Mouse (Mus musculus) liver, adult (tissue): ENCODE results near the gene Ncaph.
A peak's percentile ranks its signal among the peaks of the same experiment; 100 is the strongest.

Experiments
- GATA4 ChIP-seq: IDR thresholded peaks from 2 replicates; pipeline ENCODE4 v1.6.1; 2014; ENCODE audit warnings: mild to moderate bottlenecking, low read length; ENCODE audit not compliant: insufficient replicate concordance

The Ncaph gene

DNA sequence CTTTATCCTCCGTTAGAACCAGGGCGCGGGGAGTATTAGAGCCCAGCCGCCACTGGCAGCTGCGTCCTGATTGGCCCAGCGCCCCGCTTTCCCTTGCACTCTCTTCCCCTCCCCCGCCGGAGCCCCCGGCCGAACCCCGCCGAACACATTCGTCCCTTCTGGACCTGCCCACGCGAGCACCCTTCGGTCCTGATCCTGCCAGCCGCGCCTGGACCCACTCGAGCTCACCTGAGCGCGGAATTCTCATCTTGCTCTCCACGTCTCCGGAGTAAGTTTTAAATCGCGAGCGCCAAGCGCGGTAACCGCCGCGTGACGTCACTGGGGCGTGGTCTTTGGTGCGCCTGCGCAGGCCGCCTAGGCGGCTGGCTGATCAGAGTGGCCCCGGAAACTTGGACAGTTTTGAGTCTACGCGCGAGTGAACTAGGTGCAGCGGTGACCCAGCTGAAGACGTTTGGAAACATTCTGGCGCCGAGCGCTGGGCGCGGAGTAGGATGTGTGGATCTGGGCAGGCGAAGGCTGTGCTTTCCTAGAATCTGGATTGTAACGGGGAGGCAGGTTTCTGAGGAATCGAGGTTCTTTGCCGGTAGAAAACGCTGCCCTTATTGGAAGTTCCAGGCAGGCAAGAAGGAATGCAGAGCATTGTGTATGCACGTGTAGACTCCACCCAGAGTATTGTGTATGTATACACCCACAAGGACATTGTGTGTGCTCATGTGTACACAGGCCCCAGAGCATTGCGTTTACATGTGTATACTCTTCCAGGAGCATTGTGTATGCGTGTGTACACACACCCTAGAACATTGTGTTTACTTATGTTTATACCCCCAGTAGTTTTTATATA is at the start of gene Ncaph:
Ncaph (minus strand) TSS at position 334 of the 841 bp plus-strand sequence.
- TF ChIP-seq GATA4 = peak; percentile 39; the same call in 1 of the 2 replicates

GRCm38 (mm10) chr2:127182598-127183381 is 49.0 kb upstream of the Ncaph start:
- TF ChIP-seq GATA4 = no peak

DNA sequence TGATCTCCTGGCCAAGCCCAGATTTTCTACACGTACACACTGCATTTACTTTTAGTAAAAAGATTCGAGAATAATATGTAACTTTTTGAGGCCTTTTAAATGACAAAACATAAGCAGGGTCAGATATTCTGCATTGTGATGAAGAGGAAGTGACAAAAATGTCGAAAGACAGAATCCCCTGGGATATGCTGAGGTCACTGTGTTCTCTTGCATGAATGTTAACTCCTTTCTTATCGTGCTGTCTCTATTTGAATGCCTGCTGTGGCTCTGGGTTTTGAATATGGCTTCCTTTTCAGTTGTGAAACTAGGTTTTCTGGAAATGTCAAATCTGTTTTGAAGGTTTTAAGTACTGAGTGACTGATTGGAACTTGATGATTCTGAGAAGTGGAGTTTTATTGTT is 31.9 kb upstream of the Ncaph start:
- TF ChIP-seq GATA4 = no peak

- TF ChIP-seq GATA4 = no peak
Measured at GRCm38 (mm10) chr2:127145699-127146098, 11.9 kb upstream of the Ncaph start.

- no peak for TF ChIP-seq GATA4
Measured at GRCm38 (mm10) chr2:127143158-127144063, 9.7 kb upstream of the Ncaph start, which contains the start of gene Itpripl1. TSS of gene Itpripl1 (minus strand) at chr2:127143442.

- no peak for TF ChIP-seq GATA4
Measured at GRCm38 (mm10) chr2:127142577-127143157, 8.9 kb upstream of the Ncaph start.

DNA sequence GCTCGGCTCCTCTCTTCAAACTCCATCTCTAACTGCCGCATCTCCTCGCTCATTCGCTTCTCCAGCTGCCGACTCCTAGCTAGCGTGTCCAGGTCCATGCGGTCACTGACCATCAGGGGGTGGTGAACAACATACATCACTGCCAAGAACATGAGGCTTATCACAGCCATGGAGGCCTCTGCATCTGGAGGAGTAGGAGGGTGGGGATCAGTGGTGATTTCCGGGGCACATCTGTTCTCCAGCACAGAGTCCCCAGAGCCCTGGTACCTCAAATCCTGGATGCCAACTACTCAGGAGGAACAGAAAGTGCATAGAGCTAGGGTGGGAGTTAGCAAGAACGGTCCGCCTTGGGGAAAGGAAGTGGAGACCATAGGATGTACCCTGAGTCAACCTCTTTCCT is 8.3 kb upstream of the Ncaph start:
- no peak for TF ChIP-seq GATA4

GRCm38 (mm10) chr2:127140011-127140410 is 6.3 kb upstream of the Ncaph start:
- no peak for TF ChIP-seq GATA4

GRCm38 (mm10) chr2:127139605-127140004 is 5.9 kb upstream of the Ncaph start:
- TF ChIP-seq GATA4 = no peak

- TF ChIP-seq GATA4 = no peak
Measured at GRCm38 (mm10) chr2:127139094-127139493, 5.3 kb upstream of the Ncaph start.

DNA sequence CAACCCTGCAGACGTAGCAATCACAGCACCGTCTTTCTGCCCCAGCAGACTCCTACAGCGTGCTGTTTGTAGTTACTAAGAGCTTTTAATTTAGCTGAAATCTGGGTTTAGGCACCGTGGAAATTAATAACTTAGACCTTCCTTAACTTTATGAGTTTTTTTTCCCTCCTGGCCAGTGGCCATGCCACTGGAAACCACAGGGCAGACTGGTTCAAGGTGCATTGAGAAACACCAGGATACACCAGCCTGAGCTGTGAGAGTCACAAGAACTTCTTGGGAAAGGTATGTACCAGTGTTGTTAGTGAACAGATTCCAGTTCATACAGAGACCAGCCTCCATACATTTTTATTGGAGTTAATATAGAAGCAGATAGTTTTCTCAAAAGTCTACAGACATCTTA is 4.7 kb upstream of the Ncaph start:
- no peak for TF ChIP-seq GATA4

DNA sequence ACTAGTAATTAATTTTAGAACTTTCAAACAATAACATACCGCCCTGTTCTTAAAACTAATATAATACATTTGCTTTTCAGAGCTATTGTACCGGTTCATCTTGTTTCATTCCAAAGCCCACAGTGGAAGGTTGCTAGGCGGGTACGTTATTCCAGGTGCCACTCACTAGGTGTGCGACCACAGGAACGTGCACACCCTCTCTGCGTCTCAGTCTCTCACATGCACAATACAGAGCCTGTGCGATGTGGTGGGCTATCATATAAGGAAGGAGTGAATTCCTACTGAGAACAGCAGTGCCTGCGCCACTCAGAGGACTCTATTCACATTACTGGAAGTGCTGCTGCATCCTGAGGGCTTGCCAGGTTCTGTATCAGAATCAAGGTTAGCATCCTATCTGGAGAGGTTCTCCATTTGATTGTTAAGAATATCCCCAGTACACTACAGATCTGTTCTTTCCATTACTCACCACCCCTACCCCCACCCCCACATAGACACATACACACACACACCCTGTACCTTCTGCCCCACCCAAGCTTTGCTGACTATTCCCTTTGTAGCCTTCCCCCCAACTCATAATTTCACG is 4.2 kb upstream of the Ncaph start:
- no peak for TF ChIP-seq GATA4

GRCm38 (mm10) chr2:127136979-127137378 is 3.2 kb upstream of the Ncaph start:
- no peak for TF ChIP-seq GATA4

DNA sequence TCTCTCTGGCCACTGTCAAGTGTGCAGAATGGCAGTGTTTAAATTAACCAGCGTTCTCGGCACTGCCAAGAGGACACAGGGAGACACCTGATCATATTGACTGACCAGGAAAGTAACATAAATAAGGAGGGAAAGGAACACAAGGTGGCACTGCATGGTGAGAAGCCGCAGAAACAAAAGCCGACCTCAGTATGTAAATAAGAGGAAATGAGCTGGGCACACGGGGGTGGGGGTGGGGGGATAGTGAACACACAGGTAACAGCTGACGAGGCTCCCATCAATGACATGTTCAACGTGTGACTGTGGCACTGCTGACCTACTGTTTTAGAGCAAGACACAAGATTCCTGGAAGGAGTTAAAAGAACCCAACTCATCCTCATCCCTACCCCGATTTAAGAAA is 2.4 kb downstream of the Ncaph start:
- TF ChIP-seq GATA4 = no peak
